Mouse (Mus musculus) lung, postnatal 0 days (tissue): Measurements from ENCODE around the gene Gcnt4. TPM values are rescaled to one million over a fixed set of nuclear protein-coding genes. Genes with fewer than 3 reads are reported as not detected.

Experiments
- ATAC-seq: fragments of 200-750 bp; cut with Nextera tagmentation; 2 replicates; pipeline ENCODE4 v1.8.0; 2017; ENCODE audit warnings: moderate library complexity
- DNase-seq: peaks from one replicate; pipeline ENCODE4 v3.0.0-alpha.2; 2016; ENCODE audit warnings: low spot score
- H3K27ac ChIP-seq: fragments of 300-500 bp; sonication (generic); 2 replicates; pipeline ENCODE4 v1.5.1; 2014; ENCODE audit warnings: antibody characterized with exemption, mild to moderate bottlenecking, low read length, mixed read lengths
- H3K27me3 ChIP-seq: fragments of 300-500 bp; sonication (generic); replicated peaks from 2 replicates; pipeline ENCODE4 v1.6.1; 2014; ENCODE audit warnings: low read length, mixed read lengths; ENCODE audit not compliant: insufficient read depth
- H3K36me3 ChIP-seq: fragments of 300-500 bp; sonication (generic); 2 replicates; pipeline ENCODE4 v1.6.1; 2014; ENCODE audit warnings: low read length, mixed read lengths; ENCODE audit not compliant: insufficient read depth
- H3K4me1 ChIP-seq: fragments of 300-500 bp; sonication (generic); 2 replicates; pipeline ENCODE4 v1.6.1; 2014; ENCODE audit warnings: antibody characterized with exemption, low read depth, low read length, mixed read lengths; ENCODE audit not compliant: insufficient read depth
- H3K4me2 ChIP-seq: fragments of 300-500 bp; sonication (generic); replicated peaks from 2 replicates; pipeline ENCODE4 v1.6.1; 2014; ENCODE audit warnings: low read depth, mild to moderate bottlenecking, low read length, moderate library complexity, mixed read lengths
- H3K4me3 ChIP-seq: fragments of 300-500 bp; sonication (generic); 2 replicates; pipeline ENCODE4 v1.5.1; 2014; ENCODE audit warnings: low read depth, low read length
- H3K9ac ChIP-seq: fragments of 300-500 bp; sonication (generic); replicated peaks from 2 replicates; pipeline ENCODE4 v1.6.1; 2014; ENCODE audit warnings: low read depth, mild to moderate bottlenecking
- H3K9me3 ChIP-seq: fragments of 300-500 bp; sonication (generic); 2 replicates; pipeline ENCODE4 v1.6.1; 2016; ENCODE audit warnings: low read length, mixed read lengths
- CTCF ChIP-seq: IDR thresholded peaks from 2 replicates; pipeline ENCODE4 v1.5.1; 2016; ENCODE audit warnings: antibody characterized with exemption, mild to moderate bottlenecking
- EP300 ChIP-seq: IDR thresholded peaks from 2 replicates; pipeline ENCODE4 v1.6.1; 2016; ENCODE audit warnings: antibody characterized with exemption, mild to moderate bottlenecking, control low read depth
- WGBS: fragments of 180-500 bp; shearing (Covaris S2); extraction: QIAGEN DNeasy Blood & Tissue Kit; methylation state at CpG from one replicate; pipeline ENCODE4 v1.1.7; 2014; 5-methylcytosine and 5-hydroxymethylcytosine counted together
- polyA plus RNA-seq: library from polyadenylated mRNA; unstranded; fragments of >200 nt; fragmentation: Nextera tagmentation; extraction: Ambion mirVana; gene quantifications from 2 replicates; pipeline ENCODE4 v1.2.1, GENCODE M21; 2015

The Gcnt4 gene
- polyA plus RNA-seq, 1 experiment from 2014 or later, result 0.27 TPM

GRCm38 (mm10) chr13:96962801-96963200 lies 38.3 kb downstream of the Gcnt4 start:
- TF ChIP-seq EP300 (no peak), CTCF (no peak)
- Histone ChIP-seq H3K27me3 (no peaks in the 10 kb centered on the region), H3K4me2 (no peak overlapping the region), H3K4me1 (no peaks in the 10 kb centered on the region), H3K4me3 (no peak overlapping the region), H3K27ac (no peak overlapping the region), H3K9ac (no peak overlapping the region), H3K9me3 (no peaks in the 10 kb centered on the region), H3K36me3 (no peaks in the 10 kb centered on the region)
- ATAC-seq, result peak; percentile 58
- peak; percentile 26 for DNase-seq
- WGBS, result 50% methylated on average over 5 of the region's 5 CpGs

- DNase-seq, result no peak
- H3K9me3 ChIP-seq, result no peaks in the 10 kb centered on the region
- no peak for ATAC-seq
- H3K4me2 ChIP-seq, result no peak overlapping the region
- 73% methylated on average over 7 of the region's 7 CpGs for WGBS
- no peak overlapping the region for H3K4me3 ChIP-seq
- H3K9ac ChIP-seq, result no peak overlapping the region
- TF ChIP-seq EP300 (no peak), CTCF (no peak)
- no peak overlapping the region for H3K27ac ChIP-seq
- H3K36me3 ChIP-seq, result no peaks in the 10 kb centered on the region
- H3K4me1 ChIP-seq, result no peaks in the 10 kb centered on the region
- no peaks in the 10 kb centered on the region for H3K27me3 ChIP-seq
These were observed 40.5 kb downstream of the Gcnt4 start for GRCm38 (mm10) chr13:96964981-96965380.

- ATAC-seq (peak; percentile 32; the same call in 1 of the 2 replicates), DNase-seq (no peak)
- Histone ChIP-seq H3K27ac (no peak overlapping the region), H3K4me2 (no peak overlapping the region), H3K9me3 (no peaks in the 10 kb centered on the region), H3K36me3 (no peaks in the 10 kb centered on the region), H3K9ac (no peak overlapping the region), H3K4me3 (no peak overlapping the region), H3K4me1 (no peaks in the 10 kb centered on the region), H3K27me3 (no peaks in the 10 kb centered on the region)
- TF ChIP-seq CTCF, result no peak
- no peak for TF ChIP-seq EP300
- WGBS, result 67% methylated on average over 15 of the region's 15 CpGs
These were observed 42.0 kb downstream of the Gcnt4 start for GRCm38 (mm10) chr13:96966210-96967089.

- Histone ChIP-seq H3K9me3 (no peaks in the 10 kb centered on the region), H3K4me1 (no peaks in the 10 kb centered on the region), H3K4me3 (no peak overlapping the region), H3K27ac (no peak overlapping the region), H3K9ac (no peak overlapping the region), H3K27me3 (no peaks in the 10 kb centered on the region), H3K36me3 (no peaks in the 10 kb centered on the region), H3K4me2 (no peak overlapping the region)
- ATAC-seq (peak; percentile 19; the same call in 1 of the 2 replicates), DNase-seq (no peak)
- 67% methylated on average over 5 of the region's 5 CpGs for WGBS
- TF ChIP-seq CTCF (no peak), EP300 (no peak)
These were observed 42.6 kb downstream of the Gcnt4 start for GRCm38 (mm10) chr13:96967091-96967490.

GRCm38 (mm10) chr13:96967822-96968221 lies 43.3 kb downstream of the Gcnt4 start:
- TF ChIP-seq EP300, result no peak
- no peak for TF ChIP-seq CTCF
- ATAC-seq, result no peak
- no peak overlapping the region for H3K9ac ChIP-seq

GRCm38 (mm10) chr13:96971076-96971475 lies 46.6 kb downstream of the Gcnt4 start:
- WGBS, result 75% methylated on average over 4 of the region's 4 CpGs
- Histone ChIP-seq H3K9ac (no peak overlapping the region), H3K27me3 (no peaks in the 10 kb centered on the region), H3K36me3 (no peaks in the 10 kb centered on the region), H3K4me3 (no peak overlapping the region), H3K27ac (no peak overlapping the region), H3K4me1 (no peaks in the 10 kb centered on the region), H3K9me3 (no peaks in the 10 kb centered on the region), H3K4me2 (no peak overlapping the region)
- TF ChIP-seq EP300, result no peak
- no peak for TF ChIP-seq CTCF
- no peak for DNase-seq
- ATAC-seq, result no peak

More at GRCm38 (mm10) chr13:96967822-96968221, 43.3 kb downstream of the Gcnt4 start:
- WGBS, result 73% methylated on average over 2 of the region's 2 CpGs
- H3K4me1 ChIP-seq, result no peaks in the 10 kb centered on the region
- no peak overlapping the region for H3K4me2 ChIP-seq
- no peaks in the 10 kb centered on the region for H3K27me3 ChIP-seq
- no peak overlapping the region for H3K4me3 ChIP-seq
- H3K9me3 ChIP-seq, result no peaks in the 10 kb centered on the region
- H3K36me3 ChIP-seq, result no peaks in the 10 kb centered on the region
- no peak for DNase-seq
- no peak overlapping the region for H3K27ac ChIP-seq
